Mouse (Mus musculus): ENCODE measurements around the gene Hspa8. TPM values are rescaled to one million over a fixed set of nuclear protein-coding genes. Genes with fewer than 3 reads are reported as not detected.
A peak's percentile ranks its signal among the peaks of the same experiment; 100 is the strongest.
"Not testable (repeated sequence)": the region's sequence is repeated elsewhere in the genome, so short reads cannot be mapped to it uniquely, and the experiment has no call there.

Gene Hspa8
- 3,691 and 4,038 TPM in 2 replicates for polyA plus RNA-seq (2016; fragmentation: Nextera tagmentation; extraction: Ambion mirVana)

DNA sequence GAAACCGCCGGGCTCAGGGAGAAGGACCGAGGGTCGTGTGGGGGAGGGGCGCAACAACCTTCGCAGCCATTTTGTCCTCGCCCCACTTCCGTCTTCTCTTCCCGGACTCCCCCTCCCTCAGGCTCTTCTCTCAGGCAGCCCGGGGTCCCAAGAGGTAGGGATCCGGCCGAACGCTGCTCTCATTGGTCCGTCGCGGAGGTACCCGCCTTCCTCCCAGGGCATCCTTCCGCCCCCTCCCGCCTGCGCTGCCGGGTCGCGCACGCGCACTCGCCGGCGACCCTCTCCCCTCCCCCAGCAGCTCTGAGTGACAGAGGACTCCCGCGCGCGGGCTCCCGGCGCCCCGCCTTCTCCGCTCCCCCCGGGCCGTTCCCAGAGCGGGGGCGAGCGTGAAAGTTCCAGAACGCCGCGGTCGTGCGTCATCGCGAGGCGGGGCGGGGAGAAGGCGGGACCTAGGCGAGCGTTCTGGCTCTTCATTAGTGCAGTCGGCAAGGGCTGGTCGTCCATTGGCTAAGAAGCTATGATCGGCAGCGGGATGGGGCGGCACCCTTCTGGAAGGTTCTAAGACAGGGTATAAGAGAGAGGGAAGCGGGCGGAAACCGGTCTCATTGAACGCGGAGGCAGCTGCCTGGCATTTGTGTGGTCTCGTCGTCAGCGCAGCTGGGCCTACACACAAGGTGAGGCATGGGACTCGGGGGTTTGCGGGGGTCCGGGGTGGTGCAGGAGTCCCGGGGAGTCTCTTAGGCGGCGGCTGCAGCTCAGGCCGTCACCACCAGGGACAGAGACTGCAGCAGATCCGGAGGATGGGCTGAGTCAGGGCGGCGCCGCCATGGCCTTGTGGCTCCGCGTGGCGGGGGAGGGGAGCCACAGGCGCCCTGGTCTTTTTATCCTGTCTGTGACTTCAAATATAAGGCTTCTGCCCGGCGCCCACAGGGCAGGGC lies at the start of gene Hspa8:
Gene Hspa8, plus strand, starts transcription at position 310 of the 938 bp plus-strand sequence.
- whole genome bisulfite sequencing = under 1% methylated on average over 83 of the region's 83 CpGs
- Histone ChIP-seq H3K27ac (replicated peaks) (peak within 1 kb of the TSS; percentile 100), H3K27me3 (replicated peaks; ENCODE audit: low read depth, poor library complexity, severe bottlenecking) (no peaks in the 10 kb centered on the region), H3K36me3 (replicated peaks) (peaks cover 43% of the 10 kb centered on the region), H3K9me3 (no peaks in the 10 kb centered on the region), H3K4me1 (peaks cover 47% of the 10 kb centered on the region), H3K4me3 (peak within 1 kb of the TSS; percentile 99)
- peak; percentile 100 for DNase-seq (ENCODE audit: low spot score)

DNA sequence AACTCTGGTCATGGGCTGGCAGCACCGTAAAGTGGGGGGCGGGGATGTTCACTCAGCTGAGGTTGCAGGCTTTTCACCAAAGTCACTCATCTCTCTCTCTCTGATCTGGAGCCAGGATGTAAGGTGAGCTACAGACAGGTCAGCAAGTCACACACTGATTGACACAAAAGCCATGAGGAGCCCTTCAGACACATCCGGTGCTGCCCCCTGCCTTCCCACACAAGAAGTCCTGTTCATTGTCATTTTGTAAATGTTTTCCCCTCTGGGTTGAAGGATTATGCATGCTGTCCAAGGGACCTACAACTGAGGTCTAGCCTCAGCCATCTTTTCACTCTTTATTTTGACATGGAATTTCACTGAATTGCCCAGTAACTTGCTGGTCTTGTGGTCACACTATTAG lies 49.0 kb upstream of the Hspa8 start:
- Histone ChIP-seq H3K36me3 (replicated peaks) (peaks cover 6% of the 10 kb centered on the region; the same call in 1 of the 2 replicates), H3K4me1 (peaks cover 23% of the 10 kb centered on the region), H3K27me3 (replicated peaks; ENCODE audit: low read depth, poor library complexity, severe bottlenecking) (no peaks in the 10 kb centered on the region), H3K27ac (replicated peaks) (no peak overlapping the region), H3K9me3 (no peaks in the 10 kb centered on the region), H3K4me3 (no peak overlapping the region)
- 39% methylated on average over 3 of the region's 3 CpGs for WGBS
- peak; percentile 41 for DNase-seq (ENCODE audit: low spot score)

- Histone ChIP-seq H3K27ac (replicated peaks) (0 out of 2 replicates have a peak overlapping the region, but pooled peaks have one; percentile 35), H3K9me3 (no peaks in the 10 kb centered on the region), H3K36me3 (replicated peaks) (peaks cover 9% of the 10 kb centered on the region), H3K4me3 (no peak overlapping the region), H3K4me1 (peaks cover 28% of the 10 kb centered on the region), H3K27me3 (replicated peaks; ENCODE audit: low read depth, poor library complexity, severe bottlenecking) (no peaks in the 10 kb centered on the region)
- 21% methylated on average over 4 of the region's 4 CpGs for WGBS
- DNase-seq (ENCODE audit: low spot score) = peak; percentile 72
Measured at GRCm38 (mm10) chr9:40756401-40756800, 44.4 kb upstream of the Hspa8 start.

- H3K4me3 ChIP-seq = peak overlapping the region; percentile 49
- H3K27me3 ChIP-seq (replicated peaks; ENCODE audit: low read depth, poor library complexity, severe bottlenecking) = no peaks in the 10 kb centered on the region
- no peaks in the 10 kb centered on the region for H3K9me3 ChIP-seq
- peak; percentile 84 for DNase-seq (ENCODE audit: low spot score)
- peaks cover 17% of the 10 kb centered on the region for H3K36me3 ChIP-seq (replicated peaks)
- H3K4me1 ChIP-seq = peaks cover 21% of the 10 kb centered on the region
- WGBS = 16% methylated on average over 12 of the region's 12 CpGs
- H3K27ac ChIP-seq (replicated peaks) = peak overlapping the region; percentile 80
Measured at GRCm38 (mm10) chr9:40757105-40757626, 43.6 kb upstream of the Hspa8 start.

- Histone ChIP-seq H3K4me3 (peak overlapping the region; percentile 49), H3K27me3 (replicated peaks; ENCODE audit: low read depth, poor library complexity, severe bottlenecking) (no peaks in the 10 kb centered on the region), H3K9me3 (no peaks in the 10 kb centered on the region), H3K36me3 (replicated peaks) (peaks cover 22% of the 10 kb centered on the region), H3K4me1 (peaks cover 21% of the 10 kb centered on the region), H3K27ac (replicated peaks) (peak overlapping the region; percentile 80)
- 12% methylated on average over 22 of the region's 22 CpGs for WGBS
- DNase-seq (ENCODE audit: low spot score) = peak; percentile 80
Measured at GRCm38 (mm10) chr9:40757685-40758270, 43.0 kb upstream of the Hspa8 start.

DNA sequence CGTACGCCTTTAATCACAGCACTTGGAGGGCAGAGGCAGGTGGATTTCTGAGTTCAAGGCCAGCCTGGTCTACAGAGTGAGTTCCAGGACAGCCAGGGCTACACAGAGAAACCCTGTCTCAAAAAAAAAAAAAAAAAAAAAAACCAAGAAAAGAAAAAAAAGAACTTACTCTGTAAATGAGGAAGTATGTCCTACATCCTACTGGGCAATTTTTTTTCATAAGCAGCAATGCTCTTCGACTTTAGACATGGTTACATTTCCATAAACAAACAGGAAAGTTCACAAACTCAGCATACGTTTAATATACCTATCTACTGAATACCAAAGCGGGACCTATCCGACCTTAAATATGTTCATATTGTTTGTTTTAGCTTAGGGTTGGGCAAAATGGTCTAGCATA lies 38.4 kb upstream of the Hspa8 start:
- H3K4me3 ChIP-seq = no peak overlapping the region
- WGBS = 94% methylated on average over 6 of the region's 6 CpGs
- peaks cover 59% of the 10 kb centered on the region for H3K36me3 ChIP-seq (replicated peaks)
- no peaks in the 10 kb centered on the region for H3K9me3 ChIP-seq
- DNase-seq (ENCODE audit: low spot score) = no peak
- peaks cover 13% of the 10 kb centered on the region for H3K4me1 ChIP-seq
- no peaks in the 10 kb centered on the region for H3K27me3 ChIP-seq (replicated peaks; ENCODE audit: low read depth, poor library complexity, severe bottlenecking)
- no peak overlapping the region for H3K27ac ChIP-seq (replicated peaks)

GRCm38 (mm10) chr9:40764887-40765580 lies 35.8 kb upstream of the Hspa8 start:
- no peak for DNase-seq (ENCODE audit: low spot score)
- Histone ChIP-seq H3K4me1 (peaks cover 6% of the 10 kb centered on the region), H3K27ac (replicated peaks) (no peak overlapping the region), H3K36me3 (replicated peaks) (peaks cover 64% of the 10 kb centered on the region), H3K4me3 (no peak overlapping the region), H3K27me3 (replicated peaks; ENCODE audit: low read depth, poor library complexity, severe bottlenecking) (no peaks in the 10 kb centered on the region), H3K9me3 (no peaks in the 10 kb centered on the region)
- 86% methylated on average over 9 of the region's 9 CpGs for WGBS

- H3K9me3 ChIP-seq = no peaks in the 10 kb centered on the region
- 79% methylated on average over 12 of the region's 12 CpGs for WGBS
- no peak overlapping the region for H3K4me3 ChIP-seq
- H3K36me3 ChIP-seq (replicated peaks) = peaks cover 64% of the 10 kb centered on the region
- no peaks in the 10 kb centered on the region for H3K27me3 ChIP-seq (replicated peaks; ENCODE audit: low read depth, poor library complexity, severe bottlenecking)
- no peak overlapping the region for H3K27ac ChIP-seq (replicated peaks)
- DNase-seq (ENCODE audit: low spot score) = no peak
- H3K4me1 ChIP-seq = peaks cover 11% of the 10 kb centered on the region
Measured at GRCm38 (mm10) chr9:40765581-40765940, 35.2 kb upstream of the Hspa8 start.

GRCm38 (mm10) chr9:40766058-40766605 lies 34.7 kb upstream of the Hspa8 start:
- Histone ChIP-seq H3K36me3 (replicated peaks) (peaks cover 64% of the 10 kb centered on the region), H3K9me3 (no peaks in the 10 kb centered on the region), H3K4me3 (no peak overlapping the region), H3K4me1 (peaks cover 13% of the 10 kb centered on the region), H3K27me3 (replicated peaks; ENCODE audit: low read depth, poor library complexity, severe bottlenecking) (no peaks in the 10 kb centered on the region), H3K27ac (replicated peaks) (no peak overlapping the region)
- WGBS = 73% methylated on average over 7 of the region's 7 CpGs
- no peak for DNase-seq (ENCODE audit: low spot score)

DNA sequence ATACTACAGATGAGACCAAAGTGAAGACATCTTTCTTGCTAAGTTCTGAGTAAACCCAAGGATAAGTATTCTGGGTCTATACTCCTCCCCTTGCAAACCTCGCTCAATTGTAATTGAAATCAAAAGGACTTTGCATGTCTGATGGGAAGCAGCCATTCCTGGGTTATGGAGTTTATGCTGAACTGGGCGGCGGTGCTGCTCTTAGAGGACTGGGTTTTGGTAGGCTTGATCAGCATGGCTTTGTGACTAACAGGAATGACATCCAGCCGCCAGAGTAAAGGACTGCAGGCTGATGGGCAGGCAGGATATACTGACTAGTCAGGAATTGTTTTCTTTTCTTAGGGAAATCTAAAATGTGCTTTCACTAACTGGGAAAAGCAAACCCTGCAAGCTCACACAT lies 32.8 kb upstream of the Hspa8 start:
- Histone ChIP-seq H3K4me1 (peaks cover 13% of the 10 kb centered on the region), H3K4me3 (no peak overlapping the region), H3K27ac (replicated peaks) (no peak overlapping the region), H3K27me3 (replicated peaks; ENCODE audit: low read depth, poor library complexity, severe bottlenecking) (no peaks in the 10 kb centered on the region), H3K9me3 (no peaks in the 10 kb centered on the region), H3K36me3 (replicated peaks) (peaks cover 62% of the 10 kb centered on the region)
- WGBS = 89% methylated on average over 4 of the region's 4 CpGs
- no peak for DNase-seq (ENCODE audit: low spot score)

- no peak for DNase-seq (ENCODE audit: low spot score)
- 81% methylated on average over 13 of the region's 13 CpGs for WGBS
- Histone ChIP-seq H3K27ac (replicated peaks) (no peak overlapping the region), H3K36me3 (replicated peaks) (peaks cover 55% of the 10 kb centered on the region), H3K4me1 (peaks cover 12% of the 10 kb centered on the region), H3K4me3 (no peak overlapping the region), H3K27me3 (replicated peaks; ENCODE audit: low read depth, poor library complexity, severe bottlenecking) (no peaks in the 10 kb centered on the region), H3K9me3 (no peaks in the 10 kb centered on the region)
Measured at GRCm38 (mm10) chr9:40772246-40772645, 28.5 kb upstream of the Hspa8 start.

- not testable (repeated sequence) for H3K4me3 ChIP-seq; H3K9me3 ChIP-seq; DNase-seq (ENCODE audit: low spot score); H3K27me3 ChIP-seq (replicated peaks; ENCODE audit: low read depth, poor library complexity, severe bottlenecking); H3K27ac ChIP-seq (replicated peaks)
- 88% methylated on average over 6 of the region's 6 CpGs for WGBS
- Histone ChIP-seq H3K36me3 (replicated peaks) (peaks cover 57% of the 10 kb centered on the region), H3K4me1 (peaks cover 12% of the 10 kb centered on the region)
Measured at GRCm38 (mm10) chr9:40773142-40773541, 27.6 kb upstream of the Hspa8 start.

All from embryonic facial prominence, embryonic 10.5 days (tissue).